Mouse (Mus musculus) liver, adult 2 months (tissue): ENCODE data around the gene Cryzl1.

Experiments used
- CTCF ChIP-seq: fragments of 200-500 bp; IDR thresholded peaks from 2 replicates; pipeline ENCODE4 v1.5.1; 2011; ENCODE audit warnings: low read depth, low read length, control low read depth
- POLR2A ChIP-seq: fragments of 200-500 bp; IDR thresholded peaks from 2 replicates; pipeline ENCODE4 v1.6.1; 2011; ENCODE audit warnings: low read length, control low read depth; ENCODE audit not compliant: insufficient read depth; ENCODE audit errors: extremely low read depth

DNA sequence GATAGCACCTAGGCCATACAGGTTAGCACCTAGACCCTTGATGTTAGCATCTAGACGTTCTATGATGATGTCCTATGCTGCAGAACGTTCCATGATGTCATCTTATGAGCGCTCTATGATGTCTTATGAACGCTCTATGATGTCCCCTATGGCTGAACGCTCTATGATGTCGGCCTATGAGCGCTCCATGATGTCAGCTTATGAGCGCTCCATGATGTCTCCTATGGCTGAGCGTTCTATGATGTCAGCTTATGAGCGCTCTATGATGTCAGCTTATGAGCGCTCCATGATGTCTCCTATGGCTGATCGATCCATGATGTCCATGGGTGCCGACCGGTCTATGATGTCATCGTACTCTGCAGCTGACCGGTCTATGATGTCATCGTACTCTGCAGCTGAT, 71.5 kb downstream of the Cryzl1 start:
- TF ChIP-seq CTCF (no peak), POLR2A (no peak)
